Mouse (Mus musculus) heart, embryonic 12.5 days (tissue): ENCODE results near the gene Ap5z1. TPM values are rescaled to one million over a fixed set of nuclear protein-coding genes. Genes with fewer than 3 reads are reported as not detected.
A peak's percentile ranks its signal among the peaks of the same experiment; 100 is the strongest.

Experiments used
- ATAC-seq: fragments of 200-750 bp; cut with Nextera tagmentation; 2 replicates; pipeline ENCODE4 v1.8.0; 2017; ENCODE audit warnings: moderate TSS enrichment, moderate library complexity; ENCODE audit not compliant: insufficient number of reproducible peaks, low FRiP score
- H3K27ac ChIP-seq: fragments of 300-500 bp; sonication (generic); 2 replicates; pipeline ENCODE4 v1.5.1; 2016; ENCODE audit warnings: mild to moderate bottlenecking, moderate library complexity; ENCODE audit not compliant: poor library complexity, severe bottlenecking
- H3K27me3 ChIP-seq: fragments of 300-500 bp; sonication (generic); replicated peaks from 2 replicates; pipeline ENCODE4 v1.6.1; 2016; ENCODE audit warnings: mild to moderate bottlenecking, moderate library complexity
- H3K36me3 ChIP-seq: fragments of 300-500 bp; sonication (generic); 2 replicates; pipeline ENCODE4 v1.6.1; 2016; ENCODE audit warnings: mild to moderate bottlenecking, moderate library complexity
- H3K4me1 ChIP-seq: fragments of 300-500 bp; sonication (generic); replicated peaks from 2 replicates; pipeline ENCODE4 v1.6.1; 2016; ENCODE audit warnings: mild to moderate bottlenecking
- H3K4me2 ChIP-seq: fragments of 300-500 bp; sonication (generic); 2 replicates; pipeline ENCODE4 v1.6.1; 2016; ENCODE audit warnings: mild to moderate bottlenecking, moderate library complexity
- H3K4me3 ChIP-seq: fragments of 300-500 bp; sonication (generic); 2 replicates; pipeline ENCODE4 v1.5.1; 2016; ENCODE audit warnings: mild to moderate bottlenecking
- H3K9ac ChIP-seq: fragments of 300-500 bp; sonication (generic); 2 replicates; pipeline ENCODE4 v1.6.1; 2016; ENCODE audit warnings: mild to moderate bottlenecking, moderate library complexity
- H3K9me3 ChIP-seq: fragments of 300-500 bp; sonication (generic); replicated peaks from 2 replicates; pipeline ENCODE4 v1.6.1; 2016; ENCODE audit warnings: mild to moderate bottlenecking, moderate library complexity
- WGBS: fragments of 180-500 bp; shearing (Covaris S2); methylation state at CpG from one replicate; pipeline ENCODE4 v1.1.7; 2016; 5-methylcytosine and 5-hydroxymethylcytosine counted together
- polyA plus RNA-seq: library from polyadenylated mRNA; unstranded; fragments of >200 nt; fragmentation: Nextera tagmentation; extraction: Ambion mirVana; gene quantifications from 2 replicates; pipeline ENCODE4 v1.2.1, GENCODE M21; 2016

Ap5z1 gene
- polyA plus RNA-seq, 1 experiment from 2014 or later = 7.3 TPM

DNA sequence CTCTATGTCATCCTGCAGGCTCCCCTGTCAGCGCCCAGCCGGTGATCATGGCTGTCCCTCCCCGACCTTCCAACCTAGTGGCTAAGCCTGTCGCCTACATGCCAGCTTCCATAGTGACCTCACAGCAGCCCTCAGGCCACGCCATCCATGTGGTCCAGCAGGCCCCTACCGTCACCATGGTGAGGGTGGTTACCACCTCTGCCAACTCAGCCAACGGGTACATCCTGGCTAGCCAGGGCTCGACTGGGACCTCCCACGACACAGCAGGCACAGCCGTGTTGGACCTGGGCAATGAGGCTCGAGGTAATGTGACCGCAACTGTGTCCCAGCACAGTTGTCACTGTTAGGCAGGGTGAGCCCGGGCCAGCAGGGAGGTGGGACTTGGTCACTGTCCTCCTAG is 10.0 kb upstream of the Ap5z1 start:
- Histone ChIP-seq H3K27me3 (no peaks in the 10 kb centered on the region), H3K36me3 (peaks cover 87% of the 10 kb centered on the region), H3K27ac (no peak overlapping the region), H3K9ac (no peak overlapping the region), H3K4me1 (peaks cover 4% of the 10 kb centered on the region; the same call in 1 of the 2 replicates), H3K4me3 (no peak overlapping the region), H3K4me2 (no peak overlapping the region), H3K9me3 (no peaks in the 10 kb centered on the region)
- 95% methylated on average over 13 of the region's 13 CpGs for WGBS
- no peak for ATAC-seq

- H3K4me2 ChIP-seq = no peak overlapping the region
- H3K36me3 ChIP-seq = peaks cover 88% of the 10 kb centered on the region
These were observed 7.4 kb upstream of the Ap5z1 start for GRCm38 (mm10) chr5:142456318-142456717.

GRCm38 (mm10) chr5:142457345-142457744 is 6.4 kb upstream of the Ap5z1 start:
- no peak overlapping the region for H3K27ac ChIP-seq
- H3K4me1 ChIP-seq = peaks cover 4% of the 10 kb centered on the region; the same call in 1 of the 2 replicates
- H3K36me3 ChIP-seq = peaks cover 90% of the 10 kb centered on the region
- no peaks in the 10 kb centered on the region for H3K27me3 ChIP-seq
- 43% methylated on average over 10 of the region's 10 CpGs for WGBS
- no peak overlapping the region for H3K4me2 ChIP-seq
- no peak overlapping the region for H3K9ac ChIP-seq
- H3K9me3 ChIP-seq = no peaks in the 10 kb centered on the region
- ATAC-seq = no peak
- no peak overlapping the region for H3K4me3 ChIP-seq

More at GRCm38 (mm10) chr5:142456318-142456717, 7.4 kb upstream of the Ap5z1 start:
- H3K4me1 ChIP-seq = peaks cover 4% of the 10 kb centered on the region; the same call in 1 of the 2 replicates
- no peaks in the 10 kb centered on the region for H3K9me3 ChIP-seq
- H3K27ac ChIP-seq = no peak overlapping the region
- no peak for ATAC-seq
- no peak overlapping the region for H3K9ac ChIP-seq
- H3K4me3 ChIP-seq = no peak overlapping the region
- no peaks in the 10 kb centered on the region for H3K27me3 ChIP-seq
- WGBS = 71% methylated on average over 15 of the region's 15 CpGs

GRCm38 (mm10) chr5:142458791-142459557 is 4.8 kb upstream of the Ap5z1 start:
- Histone ChIP-seq H3K27ac (no peak overlapping the region), H3K9me3 (no peaks in the 10 kb centered on the region), H3K9ac (no peak overlapping the region), H3K36me3 (peaks cover 78% of the 10 kb centered on the region), H3K4me3 (no peak overlapping the region), H3K4me2 (no peak overlapping the region), H3K27me3 (no peaks in the 10 kb centered on the region), H3K4me1 (peaks cover 9% of the 10 kb centered on the region; the same call in 1 of the 2 replicates)
- ATAC-seq = no peak
- 87% methylated on average over 17 of the region's 17 CpGs for WGBS

DNA sequence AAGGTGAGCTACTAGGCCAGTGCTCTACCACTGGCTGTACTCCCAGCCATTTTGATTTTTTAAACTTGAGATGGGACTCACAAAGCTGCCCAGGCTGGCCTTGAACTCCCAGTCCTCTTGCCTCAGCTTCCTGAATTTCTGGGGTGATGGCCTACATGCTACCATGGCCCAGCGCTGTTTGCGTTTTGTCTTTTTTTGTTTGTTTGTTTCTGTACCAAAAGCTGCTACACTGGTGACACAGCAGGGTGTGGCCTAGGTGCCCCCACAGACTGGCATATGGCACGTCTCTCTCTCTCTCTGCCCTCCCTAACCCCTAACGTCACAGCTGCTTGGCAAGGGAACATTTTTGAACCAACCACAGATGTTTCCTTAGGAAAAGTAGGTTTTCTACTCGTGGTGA is 3.9 kb upstream of the Ap5z1 start:
- WGBS = 70% methylated on average over 5 of the region's 5 CpGs

DNA sequence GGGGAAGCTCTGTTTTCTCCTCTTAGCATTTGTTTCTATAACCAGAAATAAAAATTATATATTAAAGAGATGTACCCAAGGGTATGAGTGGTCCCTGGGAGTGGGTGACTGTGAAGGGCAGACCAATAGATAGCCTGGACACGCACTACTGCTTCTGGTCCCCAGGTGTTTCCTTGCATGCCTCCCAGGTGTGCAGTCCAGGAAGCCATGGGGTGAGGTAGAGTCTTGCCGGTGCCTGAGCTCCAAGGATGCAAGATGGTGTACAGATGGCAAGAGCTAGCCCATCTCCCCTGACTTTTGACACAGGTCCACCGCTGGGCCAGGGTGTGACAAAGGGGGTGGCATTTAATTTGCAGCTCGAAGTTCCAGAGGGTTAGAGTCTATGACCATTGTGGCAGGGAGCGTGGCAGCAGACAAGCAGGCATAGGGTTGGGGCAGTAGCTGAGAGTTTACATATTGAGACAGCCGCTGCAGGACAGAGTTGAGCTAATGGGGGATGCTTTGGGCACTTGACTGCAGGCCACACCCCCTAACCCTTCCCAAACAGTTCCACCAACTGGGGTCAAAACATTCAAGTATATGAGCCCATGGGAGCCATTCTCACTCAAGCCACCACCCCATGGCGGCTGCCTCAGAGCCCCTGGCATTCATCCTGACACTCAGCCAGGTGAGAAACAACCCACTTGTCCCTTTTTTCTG is 1.7 kb upstream of the Ap5z1 start:
- no peaks in the 10 kb centered on the region for H3K27me3 ChIP-seq
- no peak overlapping the region for H3K4me2 ChIP-seq
- H3K4me1 ChIP-seq = peaks cover 16% of the 10 kb centered on the region
- no peak overlapping the region for H3K9ac ChIP-seq
- no peak for ATAC-seq
- WGBS = 93% methylated on average over 7 of the region's 7 CpGs
- no peak overlapping the region for H3K27ac ChIP-seq
- H3K4me3 ChIP-seq = no peak overlapping the region
- H3K9me3 ChIP-seq = no peaks in the 10 kb centered on the region
- peaks cover 48% of the 10 kb centered on the region for H3K36me3 ChIP-seq

More for the DNA sequence above, 3.9 kb upstream of the Ap5z1 start:
- Histone ChIP-seq H3K36me3 (peaks cover 69% of the 10 kb centered on the region), H3K4me1 (peaks cover 14% of the 10 kb centered on the region), H3K9me3 (no peaks in the 10 kb centered on the region), H3K9ac (no peak overlapping the region), H3K4me2 (no peak overlapping the region), H3K27me3 (no peaks in the 10 kb centered on the region), H3K27ac (no peak overlapping the region), H3K4me3 (no peak overlapping the region)
- no peak for ATAC-seq

DNA sequence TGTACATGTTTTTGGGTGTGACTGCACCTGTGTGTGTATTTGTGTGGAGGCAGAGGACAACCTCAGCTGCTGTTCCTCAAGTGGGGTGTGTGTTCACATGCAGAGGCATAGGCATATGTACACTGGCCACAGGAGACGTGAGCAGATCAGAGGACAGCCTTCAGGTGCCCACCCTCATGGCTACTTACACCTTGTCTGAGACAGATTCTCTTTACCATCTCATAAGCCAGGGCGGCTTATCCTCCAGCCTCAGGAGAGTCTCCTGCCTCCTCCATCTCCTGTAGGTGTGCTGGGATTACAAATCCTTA is 1.1 kb upstream of the Ap5z1 start:
- ATAC-seq = no peak
- 95% methylated on average over 2 of the region's 2 CpGs for WGBS

DNA sequence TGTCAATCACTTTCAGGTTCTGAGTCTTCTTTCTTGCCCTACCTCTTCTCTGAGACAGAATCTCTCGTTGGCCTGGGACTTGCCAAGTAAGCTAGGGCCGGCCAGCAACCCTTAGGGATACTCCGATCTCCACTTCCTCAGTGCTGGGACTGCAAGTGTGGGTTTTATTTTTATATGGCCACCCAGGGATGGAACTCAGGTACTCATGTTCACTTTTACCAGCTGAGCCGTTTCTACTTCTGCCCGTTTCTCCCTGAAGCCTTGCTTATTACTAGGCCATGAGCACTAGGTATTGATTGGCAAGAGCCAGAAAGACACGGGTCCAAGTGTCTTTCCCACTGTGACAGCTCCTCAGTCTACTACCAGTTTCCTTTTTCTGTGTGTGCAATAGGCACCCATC is 733 bp upstream of the Ap5z1 start:
- Histone ChIP-seq H3K9me3 (no peaks in the 10 kb centered on the region), H3K9ac (peak overlapping the region; percentile 62; the same call in 1 of the 2 replicates), H3K4me2 (peak overlapping the region; percentile 76), H3K4me1 (peaks cover 12% of the 10 kb centered on the region), H3K27me3 (no peaks in the 10 kb centered on the region), H3K27ac (peak overlapping the region; percentile 87), H3K36me3 (peaks cover 45% of the 10 kb centered on the region), H3K4me3 (peak overlapping the region; percentile 75)
- ATAC-seq = no peak
- WGBS = 89% methylated on average over 6 of the region's 6 CpGs

More for the DNA sequence above, 1.1 kb upstream of the Ap5z1 start:
- no peak overlapping the region for H3K27ac ChIP-seq
- peaks cover 45% of the 10 kb centered on the region for H3K36me3 ChIP-seq
- no peaks in the 10 kb centered on the region for H3K9me3 ChIP-seq
- H3K4me2 ChIP-seq = no peak overlapping the region
- H3K4me1 ChIP-seq = peaks cover 12% of the 10 kb centered on the region
- no peak overlapping the region for H3K9ac ChIP-seq
- H3K27me3 ChIP-seq = no peaks in the 10 kb centered on the region
- no peak overlapping the region for H3K4me3 ChIP-seq

- Histone ChIP-seq H3K4me3 (no peak overlapping the region), H3K9ac (no peak overlapping the region), H3K27ac (no peak overlapping the region), H3K27me3 (no peaks in the 10 kb centered on the region), H3K4me2 (no peak overlapping the region), H3K4me1 (peaks cover 9% of the 10 kb centered on the region), H3K9me3 (no peaks in the 10 kb centered on the region), H3K36me3 (peaks cover 39% of the 10 kb centered on the region)
- 88% methylated on average over 13 of the region's 13 CpGs for WGBS
- ATAC-seq = no peak
These were observed 4.6 kb downstream of the Ap5z1 start for GRCm38 (mm10) chr5:142468375-142468774.

DNA sequence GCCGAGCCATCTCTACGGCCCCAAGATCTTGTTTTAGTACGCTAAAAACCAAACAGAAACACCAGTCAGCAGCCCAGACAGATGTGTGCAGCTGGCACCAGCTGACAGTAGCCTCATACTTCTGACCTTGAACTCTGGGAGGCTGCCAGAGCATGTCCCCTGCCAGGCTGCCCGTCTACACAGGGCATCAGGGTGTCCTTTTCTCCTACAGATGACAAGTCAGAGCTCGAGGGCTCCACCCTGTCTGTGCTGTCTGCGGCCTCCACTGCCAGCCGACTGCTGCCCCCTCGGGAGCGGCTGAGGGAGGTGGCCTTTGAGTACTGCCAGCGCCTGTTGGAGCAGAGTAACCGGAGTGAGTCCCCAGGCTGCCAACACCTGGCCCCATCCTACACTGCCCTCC is 6.1 kb downstream of the Ap5z1 start:
- 86% methylated on average over 11 of the region's 11 CpGs for WGBS
- Histone ChIP-seq H3K9me3 (no peaks in the 10 kb centered on the region), H3K4me2 (no peak overlapping the region), H3K27ac (no peak overlapping the region), H3K36me3 (peaks cover 47% of the 10 kb centered on the region), H3K4me3 (no peak overlapping the region), H3K9ac (no peak overlapping the region), H3K27me3 (no peaks in the 10 kb centered on the region), H3K4me1 (peaks cover 3% of the 10 kb centered on the region)
- ATAC-seq = no peak

- peaks cover 41% of the 10 kb centered on the region for H3K36me3 ChIP-seq
- no peak overlapping the region for H3K4me2 ChIP-seq
- H3K9ac ChIP-seq = no peak overlapping the region
- 72% methylated on average over 10 of the region's 10 CpGs for WGBS
- no peaks in the 10 kb centered on the region for H3K9me3 ChIP-seq
- H3K4me3 ChIP-seq = no peak overlapping the region
- H3K4me1 ChIP-seq = 0 out of 2 replicates have a peak, but pooled peaks cover 5% of the 10 kb centered on the region
- no peak for ATAC-seq
- H3K27me3 ChIP-seq = no peaks in the 10 kb centered on the region
- no peak overlapping the region for H3K27ac ChIP-seq
These were observed 10.0 kb downstream of the Ap5z1 start for GRCm38 (mm10) chr5:142473696-142474095.
